Mouse (Mus musculus): ENCODE measurements around the gene Med7.

Gene Med7

GRCm38 (mm10) chr11:46436760-46437458 lies at the start of gene Med7:
Gene Med7, plus strand, starts transcription at chr11:46436925.
- DNase-seq (ENCODE audit: inconsistent age in 2 of 2, low spot score in 1 of 2): peak; percentile 95 to 98

GRCm38 (mm10) chr11:46387061-46387460 lies 49.7 kb upstream of the Med7 start:
- DNase-seq (ENCODE audit: inconsistent age in 2 of 2, low spot score in 1 of 2): no peak

- no peak for DNase-seq (ENCODE audit: inconsistent age in 2 of 2, low spot score in 1 of 2)
Observed at GRCm38 (mm10) chr11:46388438-46388837, 48.3 kb upstream of the Med7 start.

GRCm38 (mm10) chr11:46389336-46390117 lies 47.2 kb upstream of the Med7 start, which contains the start of gene Itk:
Gene Itk, minus strand, starts transcription at chr11:46389515.
- DNase-seq (ENCODE audit: inconsistent age in 2 of 2, low spot score in 1 of 2): no peak

GRCm38 (mm10) chr11:46390621-46391020 lies 46.1 kb upstream of the Med7 start:
- DNase-seq (ENCODE audit: inconsistent age in 2 of 2, low spot score in 1 of 2): no peak

GRCm38 (mm10) chr11:46392890-46393289 lies 43.8 kb upstream of the Med7 start:
- no peak for DNase-seq (ENCODE audit: inconsistent age in 2 of 2, low spot score in 1 of 2)

- no peak for DNase-seq (ENCODE audit: inconsistent age in 2 of 2, low spot score in 1 of 2)
Observed at GRCm38 (mm10) chr11:46393413-46393812, 43.3 kb upstream of the Med7 start.

GRCm38 (mm10) chr11:46395088-46395487 lies 41.6 kb upstream of the Med7 start:
- DNase-seq (ENCODE audit: inconsistent age in 2 of 2, low spot score in 1 of 2): no peak

- no peak for DNase-seq (ENCODE audit: inconsistent age in 2 of 2, low spot score in 1 of 2)
Observed at GRCm38 (mm10) chr11:46395698-46396097, 41.0 kb upstream of the Med7 start.

GRCm38 (mm10) chr11:46396167-46396859 lies 40.4 kb upstream of the Med7 start, which contains the start of gene Fam71b:
Gene Fam71b, plus strand, starts transcription at chr11:46396559.
- no peak for DNase-seq (ENCODE audit: inconsistent age in 2 of 2, low spot score in 1 of 2)

GRCm38 (mm10) chr11:46396860-46397179 lies 39.9 kb upstream of the Med7 start:
- no peak for DNase-seq (ENCODE audit: inconsistent age in 2 of 2, low spot score in 1 of 2)

GRCm38 (mm10) chr11:46397900-46398299 lies 38.8 kb upstream of the Med7 start:
- DNase-seq (ENCODE audit: inconsistent age in 2 of 2, low spot score in 1 of 2): no peak

GRCm38 (mm10) chr11:46398473-46398872 lies 38.3 kb upstream of the Med7 start:
- DNase-seq (ENCODE audit: inconsistent age in 2 of 2, low spot score in 1 of 2): no peak

- no peak for DNase-seq (ENCODE audit: inconsistent age in 2 of 2, low spot score in 1 of 2)
Observed at GRCm38 (mm10) chr11:46398933-46399383, 37.8 kb upstream of the Med7 start.

- no peak for DNase-seq (ENCODE audit: inconsistent age in 2 of 2, low spot score in 1 of 2)
Observed at GRCm38 (mm10) chr11:46401555-46401954, 35.2 kb upstream of the Med7 start.

- DNase-seq (ENCODE audit: inconsistent age in 2 of 2, low spot score in 1 of 2): no peak
Observed at GRCm38 (mm10) chr11:46404986-46405385, 31.7 kb upstream of the Med7 start.

GRCm38 (mm10) chr11:46406721-46407120 lies 30.0 kb upstream of the Med7 start:
- DNase-seq (ENCODE audit: inconsistent age in 2 of 2, low spot score in 1 of 2): no peak

- DNase-seq (ENCODE audit: inconsistent age in 2 of 2, low spot score in 1 of 2): no peak
Observed at GRCm38 (mm10) chr11:46410018-46410563, 26.6 kb upstream of the Med7 start.

GRCm38 (mm10) chr11:46418438-46418837 lies 18.3 kb upstream of the Med7 start:
- peak in 1 of 2 experiments; percentile 29 for DNase-seq (ENCODE audit: inconsistent age in 2 of 2, low spot score in 1 of 2)

- no peak for DNase-seq (ENCODE audit: inconsistent age in 2 of 2, low spot score in 1 of 2)
Observed at GRCm38 (mm10) chr11:46418860-46419259, 17.9 kb upstream of the Med7 start.

Data from adrenal gland, adult (tissue).